8 mouse cellular contexts compared by ENCODE assay signal in the genomic region with DNA sequence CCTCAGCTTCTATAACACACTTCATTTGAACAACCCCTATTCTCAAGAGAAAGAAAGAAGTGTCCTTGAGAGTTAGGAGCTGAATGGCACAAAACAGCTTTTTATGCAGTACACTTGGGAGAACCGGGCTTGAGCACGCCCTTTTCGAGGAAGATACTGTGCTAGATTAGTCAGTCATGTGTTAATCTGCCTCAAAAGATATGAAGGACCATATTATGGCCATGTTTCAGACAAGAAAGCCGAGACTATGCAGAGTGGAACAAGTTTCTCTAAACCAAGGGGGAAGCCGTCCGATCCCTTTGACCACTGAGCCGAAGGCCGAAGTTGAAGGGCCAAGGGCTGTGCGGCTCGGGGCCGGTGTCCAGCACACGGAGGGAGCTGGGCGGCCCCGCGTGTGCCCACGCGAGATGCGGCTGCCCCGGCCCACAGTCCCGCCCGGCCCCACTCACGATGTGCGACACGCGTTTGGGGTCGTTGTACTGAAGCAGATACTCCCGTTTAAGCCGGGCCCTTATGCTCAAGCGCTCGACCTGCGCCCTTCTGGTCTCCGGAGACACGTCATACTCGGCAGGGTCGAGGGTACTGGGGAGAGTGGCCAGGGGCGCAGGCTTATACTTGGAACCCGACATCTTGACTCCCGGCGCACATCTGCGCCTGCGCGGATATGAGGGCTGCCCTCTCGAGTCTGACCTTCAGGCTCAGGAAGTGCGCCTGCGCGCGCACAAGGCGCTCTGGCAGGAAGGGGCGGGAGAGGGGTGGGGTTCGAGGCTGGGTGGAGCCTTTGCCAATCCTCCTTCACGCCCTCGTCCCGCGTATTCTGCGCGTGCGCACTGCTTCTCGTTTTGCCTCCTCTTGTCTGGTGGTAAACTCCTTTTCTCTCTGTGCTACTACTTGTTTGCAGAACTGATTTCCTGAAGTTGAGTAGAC. TPM values are rescaled to one million over a fixed set of nuclear protein-coding genes. Genes with fewer than 3 reads are reported as not detected.
DNase-seq lines count a peak whose midpoint lies in the region; ATAC-seq lines count a peak whose summit lies in the region.

TSS of gene Ndufb4 (minus strand) at position 723 of the 927 bp plus-strand sequence.

- H3K27me3 ChIP-seq in heart, embryonic 13.5 days (replicated peaks) = no peaks in the 10 kb centered on the region
- no peaks in the 10 kb centered on the region for H3K27me3 ChIP-seq in liver, embryonic 12.5 days (replicated peaks)
- no peaks in the 10 kb centered on the region for H3K27me3 ChIP-seq in stomach, embryonic 15.5 days (replicated peaks)

- WGBS in heart, embryonic 13.5 days = under 1% methylated on average over 56 of the region's 58 CpGs
- WGBS in liver, embryonic 12.5 days (ENCODE audit: insufficient replicate concordance) = under 1% methylated on average over 51 of the region's 58 CpGs
- under 1% methylated on average over 56 of the region's 58 CpGs for WGBS in stomach, embryonic 15.5 days

- H3K4me3 ChIP-seq in brown adipose tissue, adult 24 weeks (ENCODE audit: insufficient read depth, low read depth, low read length) = peak within 1 kb of the TSS; percentile 93
- H3K4me3 ChIP-seq in heart, embryonic 13.5 days = peak within 1 kb of the TSS; percentile 74
- H3K4me3 ChIP-seq in liver, embryonic 12.5 days = peak within 1 kb of the TSS; percentile 87
- peak within 1 kb of the TSS; percentile 73 for H3K4me3 ChIP-seq in stomach, embryonic 15.5 days (replicated peaks)

- no peaks in the 10 kb centered on the region for H3K9me3 ChIP-seq in heart, embryonic 13.5 days
- no peaks in the 10 kb centered on the region for H3K9me3 ChIP-seq in liver, embryonic 12.5 days (replicated peaks)
- no peaks in the 10 kb centered on the region for H3K9me3 ChIP-seq in stomach, embryonic 15.5 days

- peaks cover 16% of the 10 kb centered on the region for H3K4me1 ChIP-seq in brown adipose tissue, adult 24 weeks (ENCODE audit: control insufficient read depth, insufficient read depth, insufficient read length, low read length)
- peaks cover 45% of the 10 kb centered on the region for H3K4me1 ChIP-seq in heart, embryonic 13.5 days
- H3K4me1 ChIP-seq in liver, embryonic 12.5 days = peaks cover 40% of the 10 kb centered on the region
- peaks cover 20% of the 10 kb centered on the region for H3K4me1 ChIP-seq in stomach, embryonic 15.5 days

- peak; percentile 99 for DNase-seq in CD4-positive, CD25-positive, alpha-beta regulatory T cell, adult 2 months (ENCODE audit: low read depth, low spot score)
- peak; percentile 50 for DNase-seq in fat pad, adult 2 months (ENCODE audit: extremely low read depth, low read depth, low spot score)
- peak; percentile 98 for DNase-seq in kidney, postnatal 10 days
- peak; percentile 89 to 94 for DNase-seq in natural killer cell, adult 2 months (ENCODE audit: low spot score in 2 of 2)

- H3K9ac ChIP-seq in heart, embryonic 13.5 days = peak within 1 kb of the TSS; percentile 92
- peak within 1 kb of the TSS; percentile 92 for H3K9ac ChIP-seq in liver, embryonic 12.5 days
- H3K9ac ChIP-seq in stomach, embryonic 15.5 days = peak within 1 kb of the TSS; percentile 69; the same call in 1 of the 2 replicates

- peak within 1 kb of the TSS; percentile 79 for H3K4me2 ChIP-seq in heart, embryonic 13.5 days
- peak within 1 kb of the TSS; percentile 75 for H3K4me2 ChIP-seq in liver, embryonic 12.5 days
- peak within 1 kb of the TSS; percentile 54 for H3K4me2 ChIP-seq in stomach, embryonic 15.5 days

- ATAC-seq in heart, embryonic 13.5 days (ENCODE audit: extremely low read depth, insufficient number of reproducible peaks, low FRiP score, low TSS enrichment) = peak; percentile 93
- peak; percentile 96 for ATAC-seq in liver, embryonic 12.5 days
- peak; percentile 96 for ATAC-seq in stomach, embryonic 15.5 days (ENCODE audit: insufficient read depth, low FRiP score, low read depth)

- H3K36me3 ChIP-seq in heart, embryonic 13.5 days = peaks cover 20% of the 10 kb centered on the region
- peaks cover 10% of the 10 kb centered on the region for H3K36me3 ChIP-seq in liver, embryonic 12.5 days
- no peaks in the 10 kb centered on the region for H3K36me3 ChIP-seq in stomach, embryonic 15.5 days

- H3K27ac ChIP-seq in brown adipose tissue, adult 24 weeks (replicated peaks; ENCODE audit: low read depth, low read length) = peak within 1 kb of the TSS; percentile 89
- H3K27ac ChIP-seq in heart, embryonic 13.5 days (replicated peaks) = peak within 1 kb of the TSS; percentile 86
- H3K27ac ChIP-seq in liver, embryonic 12.5 days = peak within 1 kb of the TSS; percentile 93
- peak within 1 kb of the TSS; percentile 81 for H3K27ac ChIP-seq in stomach, embryonic 15.5 days

RNA-seq across cellular contexts. Expression of gene Ndufb4, which starts in this region (rescaled TPM):
- 800 and 1,040 TPM in 2 replicates for polyA plus RNA-seq in brown adipose tissue, adult 24 weeks (2012; ENCODE audit: insufficient read depth, insufficient read length, missing spikeins)
- 69.4 and 84.7 TPM in 2 replicates for polyA plus RNA-seq in heart, embryonic 13.5 days (2015; fragmentation: Nextera tagmentation; extraction: Ambion mirVana)
- polyA plus RNA-seq in liver, embryonic 12.5 days (2016; fragmentation: Nextera tagmentation; extraction: Ambion mirVana) = 52.4 and 56.6 TPM in 2 replicates
- 68.0 and 70.7 TPM in 2 replicates for polyA plus RNA-seq in stomach, embryonic 15.5 days (2015; fragmentation: Nextera tagmentation; extraction: Ambion mirVana)

Comparison
In these comparisons a context has a peak if more than half of its experiments do, and no peak if none do; other contexts are left out.
1. Peak in every context shown above with its lines: DNase-seq, ATAC-seq, H3K4me3 ChIP-seq and H3K27ac ChIP-seq.